Mouse (Mus musculus) thymus, adult 2 months (tissue): Measurements from ENCODE around the gene Rabep2.

Experiments used
- CTCF ChIP-seq: fragments of 200-500 bp; IDR thresholded peaks from 2 replicates; pipeline ENCODE4 v1.5.1; 2012; ENCODE audit warnings: mild to moderate bottlenecking, control low read depth, low read length, moderate library complexity, borderline replicate concordance; ENCODE audit not compliant: control insufficient read depth, poor library complexity, insufficient read depth; ENCODE audit errors: extremely low read depth
- POLR2A ChIP-seq: fragments of 200-500 bp; IDR thresholded peaks from 2 replicates; pipeline ENCODE4 v1.6.1; 2012; ENCODE audit warnings: mild to moderate bottlenecking, low read length, control low read depth, moderate library complexity; ENCODE audit not compliant: control insufficient read depth, poor library complexity, insufficient read depth; ENCODE audit errors: extremely low read depth

GRCm38 (mm10) chr7:126388185-126388584 lies 40.4 kb upstream of the Rabep2 start:
- no peak for TF ChIP-seq CTCF
- no peak for TF ChIP-seq POLR2A
